Mouse (Mus musculus): ENCODE data around the gene Fndc3b.

DNA sequence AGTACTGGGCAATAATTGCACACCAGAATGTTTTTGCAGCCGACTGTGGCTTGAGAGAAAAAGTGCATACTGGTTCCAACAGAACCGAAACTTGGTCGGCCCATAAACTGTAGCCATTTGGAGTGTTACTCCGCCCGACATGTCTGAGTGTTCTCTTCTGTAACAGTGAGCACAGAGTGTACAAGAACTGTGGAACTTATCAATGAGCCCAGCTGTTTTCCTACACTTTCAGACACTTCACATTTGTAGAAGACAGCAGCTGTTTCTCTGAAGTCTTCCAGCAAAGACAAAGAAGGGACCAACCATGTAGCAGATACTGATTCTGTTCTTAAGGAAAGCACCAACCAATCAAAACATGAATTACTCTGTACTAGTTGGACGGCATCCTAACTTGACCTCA, 191.6 kb downstream of the Fndc3b start:
- TF ChIP-seq POLR2A (IDR thresholded peaks at IDR 0.05; ENCODE audit: low read depth, low read length) (no peak), CTCF (conservative IDR thresholded peaks at IDR 0.05; ENCODE audit: insufficient read depth, insufficient read length, low read depth, low read length) (no peak)

All from kidney, adult 2 months (tissue).